Comparison of ENCODE assay signal across 24 mouse cellular contexts in genomic region chr9:93005182-93005953, GRCm38 (mm10).
A peak's percentile ranks its signal among the peaks of the same experiment; 100 is the strongest.
DNase-seq lines count a peak whose midpoint lies in the region; ATAC-seq and TF ChIP-seq lines count a peak whose summit lies in the region.
"Had no signal": no experiment of that assay in that cellular context is flagged by ENCODE, and none has a peak within 500 bp of the region (broad histone marks: within the 10 kb centered on the region; RNA-seq: fewer than 3 reads in every experiment).

No protein-coding gene starts in this region.

- peak; percentile 25 for DNase-seq in hindbrain, postnatal 0 days (ENCODE audit: low spot score)
- no peak for DNase-seq in hindbrain, embryonic 11.5 days (ENCODE audit: low spot score)
- no peak for DNase-seq in midbrain, embryonic 10.5 days (ENCODE audit: low spot score)
- DNase-seq in brain, embryonic 14.5 days (ENCODE audit: low read depth): peak; percentile 42
- no peak for DNase-seq in right cerebral cortex, postnatal 36 days (ENCODE audit: low spot score in 2 of 2)
- DNase-seq: adrenal gland, adult 8-10 months; adrenal gland, postnatal 25 days; cerebellum, adult 11 months; cerebellum, adult 2 months; cerebellum, adult 9-11 months; cerebellum, postnatal 25 days; gastrocnemius, postnatal 25 days; heart, adult 18-20 months; heart, postnatal 10 days; heart, postnatal 36 days had no signal

- H3K9ac ChIP-seq in hindbrain, postnatal 0 days (replicated peaks; ENCODE audit: low read length): no peak overlapping the region
- H3K9ac ChIP-seq in hindbrain, embryonic 11.5 days (ENCODE audit: low read depth, low read length): no peak overlapping the region
- H3K9ac ChIP-seq in midbrain, embryonic 16.5 days (ENCODE audit: low read depth, low read length): no peak overlapping the region
- H3K9ac ChIP-seq: embryonic facial prominence, embryonic 12.5 days; embryonic facial prominence, embryonic 15.5 days; forebrain, embryonic 13.5 days; heart, embryonic 12.5 days; heart, embryonic 15.5 days; hindbrain, embryonic 14.5 days had no signal

- no peaks in the 10 kb centered on the region for H3K27me3 ChIP-seq in hindbrain, postnatal 0 days (ENCODE audit: insufficient read depth, low read length)
- no peaks in the 10 kb centered on the region for H3K27me3 ChIP-seq in hindbrain, embryonic 11.5 days (ENCODE audit: control insufficient read depth, insufficient read depth, low read length)
- H3K27me3 ChIP-seq in midbrain, embryonic 16.5 days (ENCODE audit: control insufficient read depth, insufficient read depth, low read depth, low read length): no peaks in the 10 kb centered on the region
- no peaks in the 10 kb centered on the region for H3K27me3 ChIP-seq in midbrain, embryonic 10.5 days (ENCODE audit: low read depth, poor library complexity, severe bottlenecking)
- H3K27me3 ChIP-seq: embryonic facial prominence, embryonic 12.5 days; embryonic facial prominence, embryonic 15.5 days; forebrain, embryonic 13.5 days; heart, embryonic 12.5 days; heart, embryonic 15.5 days had no signal

- no peak overlapping the region for H3K4me3 ChIP-seq in hindbrain, postnatal 0 days (ENCODE audit: low read length)
- no peak overlapping the region for H3K4me3 ChIP-seq in hindbrain, embryonic 11.5 days (ENCODE audit: low read depth, low read length)
- no peak overlapping the region for H3K4me3 ChIP-seq in midbrain, embryonic 16.5 days (ENCODE audit: low read depth, low read length)
- no peak overlapping the region for H3K4me3 ChIP-seq in midbrain, embryonic 10.5 days
- H3K4me3 ChIP-seq: embryonic facial prominence, embryonic 12.5 days; embryonic facial prominence, embryonic 15.5 days; forebrain, embryonic 13.5 days; heart, embryonic 12.5 days; heart, embryonic 15.5 days; hindbrain, embryonic 10.5 days had no signal

- no peak for ATAC-seq in hindbrain, postnatal 0 days
- no peak for ATAC-seq in hindbrain, embryonic 11.5 days (ENCODE audit: low FRiP score)
- ATAC-seq in midbrain, embryonic 16.5 days: peak; percentile 70
- ATAC-seq: activated CD4-positive, CD25-positive, alpha-beta regulatory T cell, adult 4 months; forebrain, embryonic 13.5 days had no signal

- H3K9me3 ChIP-seq in hindbrain, postnatal 0 days (ENCODE audit: low read length): no peaks in the 10 kb centered on the region
- no peaks in the 10 kb centered on the region for H3K9me3 ChIP-seq in hindbrain, embryonic 11.5 days (ENCODE audit: control insufficient read depth, low read length)
- H3K9me3 ChIP-seq in midbrain, embryonic 16.5 days (replicated peaks; ENCODE audit: control insufficient read depth, low read length, poor library complexity, severe bottlenecking): no peaks in the 10 kb centered on the region
- no peaks in the 10 kb centered on the region for H3K9me3 ChIP-seq in midbrain, embryonic 10.5 days (replicated peaks)
- H3K9me3 ChIP-seq: embryonic facial prominence, embryonic 12.5 days; embryonic facial prominence, embryonic 15.5 days; forebrain, embryonic 13.5 days; heart, embryonic 12.5 days; heart, embryonic 15.5 days; hindbrain, embryonic 10.5 days had no signal

- TF ChIP-seq CTCF in hindbrain, postnatal 0 days (IDR thresholded peaks at IDR 0.05; ENCODE audit: low read depth): no peak
- no peak for TF ChIP-seq CTCF in brain, embryonic 14.5 days (IDR thresholded peaks at IDR 0.05; ENCODE audit: borderline replicate concordance, extremely low read depth, insufficient read depth, insufficient read length)

- no peak overlapping the region for H3K4me2 ChIP-seq in hindbrain, postnatal 0 days (ENCODE audit: low read depth, low read length)
- H3K4me2 ChIP-seq in hindbrain, embryonic 11.5 days (replicated peaks; ENCODE audit: low read depth, low read length): no peak overlapping the region
- no peak overlapping the region for H3K4me2 ChIP-seq in midbrain, embryonic 16.5 days (ENCODE audit: low read length)
- H3K4me2 ChIP-seq: embryonic facial prominence, embryonic 12.5 days; embryonic facial prominence, embryonic 15.5 days; forebrain, embryonic 13.5 days; heart, embryonic 12.5 days; heart, embryonic 15.5 days; hindbrain, embryonic 14.5 days had no signal

- 79% methylated on average over 3 of the region's 3 CpGs for WGBS in hindbrain, postnatal 0 days
- WGBS in hindbrain, embryonic 11.5 days: 85% methylated on average over 3 of the region's 3 CpGs
- 86% methylated on average over 3 of the region's 3 CpGs for WGBS in midbrain, embryonic 16.5 days
- WGBS in midbrain, embryonic 10.5 days: 84% methylated on average over 3 of the region's 3 CpGs

- no peaks in the 10 kb centered on the region for H3K4me1 ChIP-seq in hindbrain, postnatal 0 days (ENCODE audit: insufficient read depth, low read length)
- no peaks in the 10 kb centered on the region for H3K4me1 ChIP-seq in hindbrain, embryonic 11.5 days (replicated peaks; ENCODE audit: control insufficient read depth, insufficient read depth, low read length)
- no peaks in the 10 kb centered on the region for H3K4me1 ChIP-seq in midbrain, embryonic 16.5 days (ENCODE audit: control insufficient read depth, insufficient read depth, low read length)
- H3K4me1 ChIP-seq in midbrain, embryonic 10.5 days: peaks cover 10% of the 10 kb centered on the region
- H3K4me1 ChIP-seq: embryonic facial prominence, embryonic 12.5 days; embryonic facial prominence, embryonic 15.5 days; forebrain, embryonic 13.5 days; heart, embryonic 12.5 days; heart, embryonic 15.5 days; hindbrain, embryonic 10.5 days had no signal

- TF ChIP-seq POLR2A in brain, embryonic 14.5 days (IDR thresholded peaks at IDR 0.05; ENCODE audit: borderline replicate concordance, extremely low read depth, insufficient read depth, insufficient read length, poor library complexity, severe bottlenecking): no peak

- no peak overlapping the region for H3K27ac ChIP-seq in hindbrain, postnatal 0 days
- H3K27ac ChIP-seq in hindbrain, embryonic 11.5 days (ENCODE audit: low read depth, low read length): no peak overlapping the region
- H3K27ac ChIP-seq in midbrain, embryonic 16.5 days (ENCODE audit: low read length): no peak overlapping the region
- H3K27ac ChIP-seq in midbrain, embryonic 10.5 days (replicated peaks): no peak overlapping the region
- H3K27ac ChIP-seq: embryonic facial prominence, embryonic 12.5 days; embryonic facial prominence, embryonic 15.5 days; forebrain, embryonic 13.5 days; heart, embryonic 15.5 days; hindbrain, embryonic 10.5 days; hindbrain, embryonic 14.5 days had no signal

- H3K36me3 ChIP-seq in hindbrain, postnatal 0 days (ENCODE audit: insufficient read depth, low read length): no peaks in the 10 kb centered on the region
- no peaks in the 10 kb centered on the region for H3K36me3 ChIP-seq in hindbrain, embryonic 11.5 days (ENCODE audit: control insufficient read depth, insufficient read depth, low read length)
- no peaks in the 10 kb centered on the region for H3K36me3 ChIP-seq in midbrain, embryonic 16.5 days (ENCODE audit: control insufficient read depth, insufficient read depth, low read length)
- H3K36me3 ChIP-seq in midbrain, embryonic 10.5 days: no peaks in the 10 kb centered on the region
- H3K36me3 ChIP-seq: embryonic facial prominence, embryonic 12.5 days; embryonic facial prominence, embryonic 15.5 days; heart, embryonic 12.5 days; heart, embryonic 15.5 days; hindbrain, embryonic 10.5 days had no signal

Comparison
In these comparisons a context has a peak if more than half of its experiments do, and no peak if none do; other contexts are left out.
1. DNase-seq: peak in hindbrain, postnatal 0 days (single experiment) and brain, embryonic 14.5 days (single experiment); none in hindbrain, embryonic 11.5 days (single experiment), midbrain, embryonic 10.5 days (single experiment) and right cerebral cortex, postnatal 36 days (0 of 2).